Mouse (Mus musculus) liver, postnatal 0 days (tissue): ENCODE results near the gene Ddx41.

ENCODE experiments used
- CTCF ChIP-seq: sonication (generic); IDR thresholded peaks from 2 replicates; pipeline ENCODE4 v1.5.1; 2016; ENCODE audit warnings: antibody characterized with exemption, low read depth
- EP300 ChIP-seq: IDR thresholded peaks from 2 replicates; pipeline ENCODE4 v1.6.1; 2016; ENCODE audit warnings: antibody characterized with exemption, low read depth, mild to moderate bottlenecking

DNA sequence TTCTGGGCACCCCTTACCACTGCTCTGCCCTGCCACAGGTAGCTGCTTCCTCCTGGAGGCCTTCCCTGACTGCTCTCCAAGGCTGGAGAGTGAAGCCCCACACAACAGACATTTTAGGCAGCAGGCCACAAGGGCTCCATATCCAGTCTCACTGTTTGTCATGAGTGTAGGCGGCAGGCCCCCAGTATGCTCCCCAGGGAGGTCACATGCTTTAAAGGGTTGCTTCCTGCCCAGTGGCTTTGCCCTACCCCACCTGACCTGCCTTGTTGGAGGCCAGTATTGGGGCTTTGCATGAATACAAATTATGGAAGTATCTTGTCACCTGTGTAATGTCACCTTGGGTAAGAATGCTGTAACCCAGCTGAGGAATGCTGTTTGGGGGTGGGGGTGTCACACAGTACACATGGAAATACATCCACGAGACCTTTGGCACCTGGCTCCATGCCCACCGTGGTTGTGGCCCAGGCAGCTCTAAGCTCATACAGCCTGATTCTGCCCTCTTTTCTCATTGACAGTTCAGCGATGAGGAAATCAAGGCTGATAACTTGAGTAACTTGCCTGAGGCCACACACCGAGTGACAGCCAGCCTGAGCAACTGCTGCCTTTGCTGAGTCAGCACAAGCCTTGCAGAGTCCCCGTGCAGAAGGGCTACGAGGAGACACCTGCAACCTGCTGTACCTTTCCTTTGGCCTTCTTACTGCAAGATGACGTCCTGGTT, 7.1 kb downstream of the Ddx41 start, which contains the start of gene Dok3:
- no peak for TF ChIP-seq CTCF
- peak; percentile 56; the same call in 1 of the 2 replicates for TF ChIP-seq EP300
